Mouse (Mus musculus): Measurements from ENCODE around the gene Brox. TPM values are rescaled to one million over a fixed set of nuclear protein-coding genes. Genes with fewer than 3 reads are reported as not detected.

Gene Brox
- polyA plus RNA-seq (2012; rRNA removed; ENCODE audit: low replicate concordance), result 5.8 and 6.3 TPM in 2 replicates

DNA sequence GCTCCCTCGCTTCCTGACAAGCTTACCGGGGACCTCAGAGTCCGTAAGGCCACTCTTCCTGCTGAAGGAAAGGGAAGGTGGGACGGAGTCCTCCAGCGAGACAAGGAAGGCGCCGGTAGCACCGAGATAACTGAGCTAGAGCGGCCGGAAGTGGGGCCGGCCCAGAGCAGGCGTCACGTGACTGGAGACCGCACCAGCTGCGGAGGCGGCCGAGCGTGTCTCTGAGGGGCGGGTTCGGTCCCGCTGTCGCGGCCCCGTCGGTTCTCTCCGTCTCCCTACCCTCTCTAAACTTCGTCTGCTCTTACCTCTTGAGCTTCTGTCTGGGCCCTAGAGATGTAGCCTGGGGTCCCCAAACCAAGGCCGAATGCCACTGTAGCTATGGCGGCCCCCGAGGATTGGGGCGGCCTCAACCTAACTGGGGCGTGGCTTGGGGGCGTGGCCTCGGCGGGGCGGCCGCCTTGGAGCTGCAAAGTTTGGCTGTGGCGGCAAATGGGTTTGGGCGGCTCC is at the start of gene Brox:
Gene Brox (minus strand): TSS at position 393 of the 507 bp plus-strand sequence.

DNA sequence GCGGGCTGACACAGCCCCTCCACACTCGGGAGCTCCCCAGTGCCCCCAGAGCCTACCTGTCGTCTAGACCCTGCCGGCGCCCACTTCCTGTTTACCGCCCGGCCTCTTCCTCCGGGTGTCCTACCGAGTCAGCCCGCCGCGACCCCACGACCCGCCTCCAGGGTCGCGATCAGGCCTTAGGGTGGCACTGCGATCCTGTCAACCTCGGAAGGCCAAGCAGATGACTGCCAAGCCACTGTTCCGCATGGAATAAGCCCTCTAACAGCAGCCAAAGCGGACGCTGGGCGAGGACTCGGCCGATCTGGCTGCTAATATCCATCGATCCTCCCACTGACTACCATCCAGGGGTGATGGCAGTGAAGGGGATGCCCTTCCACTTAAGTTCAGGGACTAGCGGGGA is 604 bp downstream of the Brox start, which contains the start of gene Aida:
Gene Aida (plus strand): TSS at position 126 of the 400 bp plus-strand sequence.

Other genes with a start within 250 kb of the Brox start
- gene Disp1, start 75.7 kb downstream of the Brox start, polyA plus RNA-seq (2012; rRNA removed; ENCODE audit: low replicate concordance), result 4.2 and 8.5 TPM in 2 replicates
- 3.2 and 4.6 TPM in 2 replicates for gene Aida, start 679 bp downstream of the Brox start, polyA plus RNA-seq (2012; rRNA removed; ENCODE audit: low replicate concordance)
- gene Mia3, start 72.3 kb upstream of the Brox start, polyA plus RNA-seq (2012; rRNA removed; ENCODE audit: low replicate concordance), result 63.5 and 69.8 TPM in 2 replicates
- gene Taf1a, start 91.7 kb upstream of the Brox start, polyA plus RNA-seq (2012; rRNA removed; ENCODE audit: low replicate concordance), result 2.0 and 2.5 TPM in 2 replicates
- gene Hhipl2, start 120.9 kb upstream of the Brox start, polyA plus RNA-seq (2012; rRNA removed; ENCODE audit: low replicate concordance), result 0.17 and 1.1 TPM in 2 replicates

Measured in duodenum, adult 2 months (tissue).